Mouse (Mus musculus): ENCODE results near the gene Ppp2r5c.

Ppp2r5c gene

DNA sequence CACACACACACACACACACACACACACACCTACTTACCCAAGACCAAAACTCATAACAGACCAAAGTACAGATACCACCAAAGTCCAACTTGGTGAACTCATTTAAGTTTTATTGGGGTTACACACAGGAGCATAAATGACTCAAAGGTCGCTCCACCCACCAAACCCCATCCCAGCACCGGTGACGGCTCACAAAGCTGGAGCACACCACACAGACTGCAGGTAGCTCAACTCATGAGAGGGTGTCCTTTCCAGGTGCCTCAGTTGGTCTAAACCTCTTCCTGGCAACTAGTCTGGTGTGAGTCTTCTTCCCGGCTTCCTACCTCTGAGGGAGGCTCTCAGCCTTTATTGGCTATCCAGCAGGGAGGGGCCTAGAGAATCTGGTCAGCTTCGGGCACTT, 2.4 kb upstream of the Ppp2r5c start:
- DNase-seq, result no peak

DNA sequence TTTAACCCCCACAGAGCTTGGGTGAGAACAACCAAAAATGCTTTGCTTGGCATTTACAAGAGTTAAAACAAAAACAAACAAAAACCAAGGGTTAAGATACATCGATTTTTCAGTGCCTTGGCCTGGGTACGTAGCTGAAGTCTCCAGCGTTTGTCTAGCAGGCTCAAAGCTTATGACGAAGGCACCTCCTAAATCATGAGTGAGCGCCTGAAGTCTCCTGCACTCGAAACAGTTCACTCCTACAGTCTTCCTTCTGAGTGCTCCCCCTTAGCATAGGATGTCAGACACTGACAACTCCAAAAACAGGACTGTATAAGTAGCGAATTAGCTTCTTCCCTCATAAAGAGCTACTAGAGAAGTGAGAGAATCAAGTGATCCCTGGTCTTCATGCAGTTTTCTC, 1.1 kb upstream of the Ppp2r5c start:
- no peak for DNase-seq

DNA sequence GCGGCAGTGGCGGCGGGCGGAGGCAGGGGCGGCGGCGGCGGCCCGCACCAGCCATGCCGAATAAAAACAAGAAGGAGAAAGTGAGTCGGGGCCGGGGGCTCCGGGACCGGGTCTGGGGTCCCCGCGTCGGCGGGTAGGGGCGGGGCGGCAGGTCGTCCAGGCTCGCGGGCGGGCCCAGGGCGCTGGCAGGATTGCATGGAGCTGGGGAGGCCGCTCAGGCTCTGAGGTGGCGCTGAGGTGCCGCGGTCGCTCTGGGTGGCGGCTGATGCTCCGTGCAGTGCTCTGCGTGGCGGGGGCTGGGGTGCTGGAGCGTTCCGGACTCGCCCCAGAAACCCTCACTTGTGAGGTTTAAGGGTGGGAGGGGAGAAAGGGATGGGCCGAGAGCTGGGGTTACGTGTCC, 386 bp downstream of the Ppp2r5c start:
- DNase-seq, result peak; percentile 75

DNA sequence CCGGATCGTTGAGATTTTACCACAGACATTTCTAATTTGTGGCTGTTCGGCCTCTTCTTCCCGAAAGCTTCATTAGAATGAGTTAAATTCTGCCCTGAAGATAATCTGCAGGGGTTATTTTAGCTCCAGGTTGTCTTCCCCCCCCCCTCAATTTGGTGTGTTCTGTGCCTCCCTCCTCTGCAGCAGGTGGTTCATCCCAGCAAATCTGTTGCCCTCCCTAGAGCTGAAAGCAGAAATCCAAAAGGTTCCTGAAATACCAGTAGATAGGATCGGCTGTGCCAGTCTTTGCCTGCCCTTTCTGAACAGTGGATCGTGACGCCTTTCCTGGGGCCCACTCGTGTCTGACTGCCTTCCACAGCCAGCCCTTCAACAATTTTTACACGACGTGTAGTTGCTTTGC, 1.8 kb downstream of the Ppp2r5c start:
- no peak for DNase-seq

DNA sequence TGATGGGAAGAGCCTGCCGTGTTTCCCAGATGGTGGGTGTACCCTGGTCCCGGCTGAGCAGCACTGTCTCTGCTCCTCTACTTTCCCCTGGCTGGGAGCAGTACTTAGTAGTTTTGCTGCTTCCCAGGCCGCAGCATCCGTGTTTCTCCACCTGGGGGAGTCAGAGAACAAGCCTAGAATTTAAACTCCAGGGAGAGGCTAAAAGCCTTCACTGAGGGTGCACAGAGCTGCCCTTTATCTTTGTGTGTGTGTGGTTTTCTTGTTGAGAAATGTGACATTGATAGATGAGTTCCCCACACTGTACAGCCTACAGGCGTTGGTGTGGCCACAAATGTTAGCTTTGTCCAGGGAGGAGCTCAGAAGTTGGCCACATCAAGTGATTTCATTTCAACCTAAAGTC, 7.3 kb downstream of the Ppp2r5c start:
- peak; percentile 87 for DNase-seq

DNA sequence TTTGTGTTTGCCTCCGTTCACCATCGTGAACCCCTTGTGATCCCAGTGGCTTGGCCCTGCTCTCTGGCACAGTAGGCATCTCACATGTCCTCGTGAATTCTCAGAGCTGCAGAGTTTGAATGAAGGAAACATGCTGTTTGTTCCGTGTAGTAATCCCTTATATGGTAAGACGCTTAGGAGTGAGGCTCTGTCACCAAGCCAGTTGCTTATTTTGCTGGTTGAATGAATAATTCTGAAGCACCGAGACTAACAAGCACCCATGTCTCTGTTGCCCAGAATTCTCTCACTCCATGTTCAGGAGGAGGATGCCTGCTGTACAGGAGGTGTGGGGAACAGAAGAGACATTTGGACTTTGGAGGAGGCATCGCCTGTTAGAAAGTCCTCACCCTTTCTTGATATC, 9.1 kb downstream of the Ppp2r5c start:
- DNase-seq, result no peak

DNA sequence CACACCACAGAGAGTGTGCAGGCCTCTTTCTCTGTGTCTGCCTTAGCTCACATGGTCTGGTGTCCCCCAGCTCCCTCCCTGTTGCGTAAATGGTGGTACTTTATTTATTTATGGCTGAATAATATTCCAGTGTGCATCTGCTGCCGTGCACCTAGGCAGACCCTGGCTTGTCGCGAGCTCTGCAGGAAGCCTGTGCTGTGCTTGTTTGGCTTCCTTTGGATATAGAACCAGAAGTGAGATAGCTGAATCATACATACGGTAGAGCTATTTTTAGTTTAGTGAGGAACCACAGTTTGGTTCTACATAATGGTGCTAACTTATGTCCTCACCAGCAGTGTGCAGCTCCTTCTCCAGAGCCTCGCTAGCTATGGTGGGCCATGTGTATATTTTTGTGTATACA, 11.7 kb downstream of the Ppp2r5c start:
- DNase-seq, result no peak

DNA sequence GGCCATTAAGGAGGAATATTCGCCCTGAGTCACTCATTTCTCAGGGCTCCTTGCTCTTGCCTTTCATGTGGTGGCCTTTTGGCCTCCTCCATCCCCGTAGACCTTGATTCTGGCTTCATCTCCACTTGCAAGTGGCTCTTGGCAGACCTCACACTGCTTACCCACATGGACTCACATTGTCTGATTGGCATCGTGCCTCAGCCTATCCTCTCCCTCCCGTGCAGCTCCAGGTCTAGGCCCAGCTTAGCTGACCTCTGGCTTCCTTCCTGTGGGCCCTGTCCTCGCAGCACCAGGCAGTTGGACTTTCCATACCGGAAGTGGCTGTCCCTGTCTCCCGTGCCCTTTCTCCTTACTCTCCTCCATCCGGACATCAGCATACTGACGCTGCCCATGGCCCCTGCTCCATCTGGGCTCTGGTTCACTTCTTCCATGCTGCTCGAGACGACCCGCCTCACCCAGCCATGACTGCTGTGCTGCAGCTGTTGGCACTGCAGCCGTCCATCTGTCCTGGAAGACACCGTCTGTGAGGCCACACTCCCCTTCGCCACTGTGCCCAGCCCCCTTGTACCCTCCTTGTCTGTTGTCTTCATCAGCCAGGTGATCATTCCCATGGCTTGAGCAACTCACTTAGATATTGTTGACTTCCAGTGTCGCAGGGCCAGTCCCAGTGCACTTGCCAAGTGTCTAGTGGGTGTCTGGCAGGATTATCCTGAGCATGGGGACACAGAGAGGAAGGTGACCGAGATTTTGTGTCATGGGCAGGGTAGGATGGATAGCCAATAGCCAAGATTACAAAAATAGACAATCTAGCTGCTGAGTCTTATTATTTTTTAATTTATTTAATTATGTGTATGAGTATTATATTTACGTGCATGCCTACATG, 13.7 kb downstream of the Ppp2r5c start:
- DNase-seq, result no peak

DNA sequence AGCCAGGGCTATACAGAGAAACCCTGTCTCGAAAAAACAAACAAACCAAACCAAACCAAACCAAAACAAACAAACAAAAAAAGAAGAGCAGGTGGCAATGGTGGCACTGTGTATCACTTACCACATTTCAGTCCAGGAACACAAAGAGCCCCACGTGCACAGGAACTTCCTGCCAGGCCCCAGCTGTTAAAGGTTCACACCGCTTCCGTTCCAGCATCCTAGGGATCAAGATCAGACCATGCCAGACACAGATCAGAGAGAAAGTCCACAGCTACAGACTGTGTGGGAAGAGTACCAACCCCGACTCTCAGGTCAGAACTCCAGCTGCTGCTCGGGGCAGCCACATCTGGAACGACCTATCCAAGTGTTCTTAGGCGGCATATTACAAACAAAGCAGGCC, 16.8 kb downstream of the Ppp2r5c start:
- peak; percentile 64 for DNase-seq

DNA sequence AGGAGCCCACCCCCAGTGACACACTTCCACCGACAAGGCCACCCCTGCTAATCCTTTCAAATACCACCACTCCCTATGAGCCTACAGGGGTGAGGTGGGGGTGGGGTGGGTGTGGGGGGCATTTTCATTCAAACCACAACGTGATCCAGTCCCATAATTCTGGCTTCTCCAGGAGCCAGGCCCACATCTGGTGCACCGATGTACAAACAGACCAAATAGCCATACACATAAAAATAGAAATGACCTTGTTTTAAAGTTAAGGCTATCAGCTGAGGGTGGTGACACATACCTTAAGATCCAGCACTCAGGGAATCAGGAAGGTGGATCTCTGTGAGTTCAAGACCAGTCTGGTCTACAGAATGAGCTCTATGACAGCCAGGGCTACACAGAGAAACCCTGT, 24.5 kb downstream of the Ppp2r5c start:
- no peak for DNase-seq

DNA sequence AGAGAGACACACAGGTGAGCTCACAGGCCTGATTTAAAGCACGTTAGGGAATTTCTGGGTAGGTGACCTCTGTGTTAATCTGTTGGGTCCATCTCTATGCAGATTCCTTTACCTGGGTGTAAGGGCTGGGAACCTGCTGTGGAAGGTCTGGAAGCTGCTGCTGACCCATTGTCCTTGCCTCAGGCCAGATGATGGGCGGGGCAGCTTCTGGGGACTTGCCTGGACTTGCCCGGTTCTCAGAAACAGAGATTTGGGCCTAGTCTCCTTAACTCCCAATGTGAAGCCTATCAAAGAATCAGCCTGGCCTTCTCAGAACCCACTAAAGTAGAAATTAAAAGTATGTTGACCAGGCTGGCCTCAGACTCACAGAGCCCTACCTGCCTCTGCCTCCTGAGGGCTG, 25.3 kb downstream of the Ppp2r5c start:
- DNase-seq, result no peak

DNA sequence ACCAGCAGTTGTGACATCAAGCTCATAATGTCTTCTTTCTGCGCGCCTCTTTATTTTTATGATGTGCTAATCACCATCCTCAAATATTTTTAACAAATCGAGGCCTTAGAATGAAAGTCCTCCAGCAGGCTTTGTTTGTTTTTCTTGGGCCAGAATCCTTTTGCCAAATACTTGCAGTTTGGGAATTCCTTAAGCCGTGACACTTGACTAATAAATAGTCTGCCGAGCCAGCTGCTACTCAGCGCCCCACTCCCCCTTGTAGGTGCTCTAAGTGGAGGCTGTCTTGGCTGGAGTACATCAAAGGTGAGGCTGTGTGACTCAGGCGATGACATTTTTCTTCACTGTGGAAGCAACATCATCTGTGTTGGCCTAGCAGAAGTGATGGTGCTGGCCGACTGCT, 27.6 kb downstream of the Ppp2r5c start:
- DNase-seq, result no peak

DNA sequence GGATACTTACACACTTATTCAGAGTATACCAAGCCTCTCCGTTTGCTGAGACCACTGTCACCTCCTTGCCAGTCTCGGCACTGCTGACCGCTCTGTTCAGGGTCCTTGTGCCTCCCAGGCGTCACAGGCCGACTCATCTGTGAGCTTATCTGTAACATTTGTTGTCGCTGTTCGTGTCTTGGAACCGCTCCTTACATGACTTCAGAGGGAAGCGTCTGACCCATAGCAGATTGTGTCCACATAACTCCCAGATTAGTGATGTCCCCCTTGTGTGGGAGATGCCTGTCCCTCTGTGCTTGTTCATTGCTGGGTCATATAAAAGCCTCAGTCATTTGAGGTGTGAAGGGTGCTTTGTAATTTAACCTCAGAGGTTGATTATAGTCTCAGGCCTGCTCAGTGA, 29.6 kb downstream of the Ppp2r5c start:
- DNase-seq, result no peak

DNA sequence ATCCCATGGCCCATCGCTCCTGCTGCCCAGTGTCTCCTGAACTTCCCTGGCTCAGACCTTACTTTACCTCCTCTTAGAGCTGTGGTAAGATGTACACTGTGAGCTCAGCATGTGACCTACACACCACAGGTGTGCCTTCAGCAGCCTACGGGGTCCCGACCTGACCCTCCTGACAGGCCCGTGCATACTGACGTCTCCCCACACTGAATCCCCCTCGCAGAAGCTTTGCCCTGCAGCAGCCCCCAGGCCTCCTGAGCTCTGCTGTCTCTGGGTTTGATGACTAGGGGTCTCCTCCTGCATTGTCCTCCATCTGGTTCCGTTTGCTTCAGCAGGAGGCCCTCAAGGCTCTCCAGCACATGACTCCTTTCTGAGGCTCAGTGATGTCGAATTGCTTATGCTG, 31.0 kb downstream of the Ppp2r5c start:
- DNase-seq, result peak; percentile 61

DNA sequence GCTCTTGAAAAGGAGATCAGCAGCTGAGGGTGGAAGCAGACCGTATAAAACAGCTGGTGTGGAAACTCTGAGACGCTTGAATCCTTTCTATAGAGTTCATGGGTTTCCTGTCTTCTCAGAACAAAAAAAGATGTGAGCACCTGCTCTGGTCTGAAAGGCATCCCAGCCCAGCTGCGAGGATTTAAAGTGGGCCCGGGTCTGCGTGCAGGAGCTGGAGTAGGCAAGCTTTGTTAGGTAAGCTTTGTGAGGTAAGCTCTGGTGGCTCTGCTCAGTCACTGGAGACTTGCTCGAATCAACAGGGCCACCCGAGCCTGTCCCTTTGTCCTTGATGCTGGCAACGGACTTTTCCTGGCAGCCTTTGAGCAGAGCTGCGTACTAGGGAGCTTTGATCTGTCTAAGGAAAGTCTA, 31.7 kb downstream of the Ppp2r5c start:
- DNase-seq, result peak; percentile 83

DNA sequence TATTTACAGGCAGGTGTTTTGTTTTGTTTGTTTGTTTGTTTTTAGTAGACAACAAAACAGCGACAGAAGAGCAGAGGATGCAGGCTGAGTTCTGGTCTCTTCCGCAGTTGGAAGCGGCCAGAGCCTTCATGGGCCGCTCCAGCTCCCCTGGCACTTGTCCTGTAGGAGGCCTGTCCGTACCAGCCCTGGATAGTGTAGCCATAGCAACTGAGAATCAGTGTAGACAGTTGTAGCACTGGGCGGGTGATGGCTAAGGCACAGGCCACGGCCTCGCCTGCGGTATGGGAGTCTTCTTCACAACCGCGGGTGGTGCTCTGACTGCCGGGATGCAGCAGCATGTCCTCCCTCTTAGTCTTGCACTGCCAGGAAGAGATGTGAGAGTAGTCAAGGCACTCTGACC, 32.3 kb downstream of the Ppp2r5c start:
- peak; percentile 38 for DNase-seq

DNA sequence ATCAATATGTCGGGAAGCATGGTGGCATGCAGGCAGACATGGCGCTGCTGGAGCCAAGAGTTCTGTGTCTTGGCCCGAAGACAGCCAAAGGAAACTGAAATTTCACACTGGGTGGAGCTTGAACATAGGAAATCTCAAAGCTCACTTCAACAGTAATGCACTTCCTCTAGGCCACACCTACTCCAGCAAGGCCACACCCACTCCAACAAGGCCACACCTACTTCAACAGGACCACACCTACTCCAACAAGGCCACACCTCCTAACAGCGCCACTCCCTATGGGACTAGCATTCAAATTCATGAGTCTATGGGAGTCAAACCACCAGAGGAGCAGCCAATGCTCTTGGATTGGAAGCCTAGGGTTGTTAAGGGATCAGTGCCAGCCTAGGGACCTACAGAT, 33.8 kb downstream of the Ppp2r5c start:
- DNase-seq, result no peak

DNA sequence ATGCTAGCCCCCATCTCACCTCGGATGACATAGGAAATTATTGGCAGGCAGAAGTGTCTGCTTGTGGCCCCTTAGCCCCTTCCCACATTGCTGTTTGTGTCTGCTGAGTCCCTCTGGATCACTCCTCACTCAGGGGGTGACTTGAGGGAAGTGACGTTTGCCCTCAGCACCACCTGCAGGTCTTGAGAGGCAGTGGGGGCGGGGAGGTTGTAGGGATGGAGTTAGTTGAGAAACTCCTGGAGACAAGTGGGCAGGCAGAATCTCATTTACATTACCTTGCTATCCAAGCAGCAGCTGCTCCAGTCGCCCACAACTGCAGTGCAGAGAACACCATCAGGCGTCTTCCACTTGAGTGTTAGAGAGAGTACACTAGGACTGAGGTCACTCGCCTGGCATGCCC, 36.8 kb downstream of the Ppp2r5c start:
- peak; percentile 86 for DNase-seq

DNA sequence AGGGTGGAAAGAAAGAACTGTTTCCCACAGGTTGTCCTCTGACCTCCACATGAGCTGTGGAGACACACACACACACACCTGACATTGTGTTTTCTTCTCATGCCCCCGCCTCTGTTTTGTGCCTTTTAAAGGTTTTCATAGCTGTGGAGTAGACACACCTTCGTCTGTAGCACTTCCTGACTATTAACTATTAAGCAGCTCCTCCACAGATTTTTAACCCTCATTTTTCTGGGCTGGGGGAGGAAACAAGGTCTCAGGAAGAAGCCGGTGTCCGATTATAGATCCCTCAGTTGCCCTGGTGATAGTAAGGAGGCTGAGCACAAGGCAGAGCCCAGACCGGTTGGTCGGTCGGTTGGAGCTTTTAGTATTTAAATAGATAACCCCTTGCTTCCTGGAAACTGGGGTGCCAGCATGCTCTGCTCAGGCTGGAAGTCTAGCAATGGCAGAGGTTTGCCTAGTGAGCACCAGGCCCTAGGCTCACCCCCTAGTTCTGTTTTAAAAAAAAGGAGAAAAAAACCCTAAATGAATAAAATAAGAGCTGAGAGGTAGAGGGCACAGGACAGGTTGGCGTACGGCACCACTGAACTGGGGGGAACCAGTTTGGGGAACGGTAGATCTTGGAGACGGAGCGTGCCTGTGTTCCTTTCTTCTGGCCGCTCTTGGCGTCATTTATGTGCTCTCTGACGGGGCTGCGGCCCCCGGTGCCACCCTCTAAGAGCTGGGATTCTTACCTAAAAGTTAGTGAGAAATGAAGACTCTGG, 38.1 kb downstream of the Ppp2r5c start:
- DNase-seq, result no peak

DNA sequence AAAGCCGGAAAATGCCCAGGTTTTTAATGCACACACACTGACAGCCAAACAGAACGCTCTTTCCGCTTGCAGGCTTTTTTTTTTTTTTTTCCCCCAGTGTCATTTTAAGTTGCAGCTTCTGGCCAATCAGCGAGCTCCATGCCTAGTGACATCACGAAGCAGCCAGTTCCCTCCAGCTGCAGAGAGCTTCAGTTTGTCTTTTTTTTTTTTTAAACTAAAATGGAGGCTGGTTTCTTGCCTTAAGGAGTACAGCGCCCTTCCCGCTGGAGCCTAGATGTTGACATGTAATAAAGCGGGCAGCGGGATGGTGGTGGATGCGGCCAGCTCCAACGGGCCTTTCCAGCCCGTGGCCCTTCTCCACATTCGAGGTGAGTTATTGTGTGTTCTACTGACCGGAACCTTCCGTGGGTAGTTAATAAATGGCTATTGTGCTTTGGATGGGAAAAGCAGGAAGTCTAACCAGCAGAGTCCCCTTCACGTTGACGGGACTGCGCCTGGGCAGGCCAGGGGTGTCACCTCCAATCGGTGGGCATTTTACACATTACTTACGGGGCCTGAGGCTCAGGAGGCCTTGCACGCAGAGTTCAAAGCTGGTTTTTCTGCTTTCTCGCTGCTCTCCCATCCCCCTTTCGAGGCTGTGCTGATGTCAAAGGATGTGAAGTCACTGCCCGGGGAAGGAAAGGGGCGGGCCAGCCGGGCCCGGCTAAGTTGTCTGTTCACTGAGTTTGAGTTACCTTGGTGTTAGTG, 38.8 kb downstream of the Ppp2r5c start:
- peak; percentile 91 for DNase-seq

DNA sequence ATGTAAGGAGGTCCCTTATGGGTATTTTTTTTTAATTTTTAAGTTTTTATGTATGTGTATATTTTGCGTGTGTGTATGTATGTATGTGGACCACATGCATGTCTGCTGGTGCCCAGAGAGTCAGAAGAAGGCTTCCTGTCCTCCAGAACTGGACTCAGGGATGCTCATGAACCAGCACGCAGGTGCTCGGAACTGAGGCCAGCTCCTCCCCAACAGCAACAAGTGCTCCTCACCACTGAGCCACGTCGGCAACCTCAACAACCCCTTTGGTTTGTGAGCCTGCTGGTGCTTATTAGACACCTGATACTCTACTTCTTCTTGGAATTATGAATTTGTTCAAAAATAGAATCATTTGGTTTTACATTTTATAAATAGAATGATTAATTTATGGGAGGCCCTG, 39.9 kb downstream of the Ppp2r5c start:
- DNase-seq, result no peak

DNA sequence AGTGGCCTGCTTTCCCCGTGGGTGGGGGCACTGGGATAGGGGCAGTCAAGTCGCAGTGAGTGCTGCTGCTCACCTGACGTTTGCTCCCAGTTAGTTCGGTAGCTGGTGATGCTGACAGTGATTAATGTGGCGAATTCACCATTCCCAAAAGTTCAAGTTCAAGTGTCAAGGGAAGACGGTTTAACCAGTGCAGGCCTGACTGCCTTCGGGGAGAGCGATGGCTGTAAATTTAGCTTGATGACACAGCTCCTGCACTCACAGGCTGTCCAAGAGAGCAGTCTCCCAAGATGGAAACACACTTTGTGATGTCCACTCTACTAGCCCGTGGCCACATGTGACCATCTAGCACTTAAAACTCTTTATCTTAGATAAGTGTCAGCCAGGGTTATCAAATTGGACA, 41.1 kb downstream of the Ppp2r5c start:
- DNase-seq, result no peak

DNA sequence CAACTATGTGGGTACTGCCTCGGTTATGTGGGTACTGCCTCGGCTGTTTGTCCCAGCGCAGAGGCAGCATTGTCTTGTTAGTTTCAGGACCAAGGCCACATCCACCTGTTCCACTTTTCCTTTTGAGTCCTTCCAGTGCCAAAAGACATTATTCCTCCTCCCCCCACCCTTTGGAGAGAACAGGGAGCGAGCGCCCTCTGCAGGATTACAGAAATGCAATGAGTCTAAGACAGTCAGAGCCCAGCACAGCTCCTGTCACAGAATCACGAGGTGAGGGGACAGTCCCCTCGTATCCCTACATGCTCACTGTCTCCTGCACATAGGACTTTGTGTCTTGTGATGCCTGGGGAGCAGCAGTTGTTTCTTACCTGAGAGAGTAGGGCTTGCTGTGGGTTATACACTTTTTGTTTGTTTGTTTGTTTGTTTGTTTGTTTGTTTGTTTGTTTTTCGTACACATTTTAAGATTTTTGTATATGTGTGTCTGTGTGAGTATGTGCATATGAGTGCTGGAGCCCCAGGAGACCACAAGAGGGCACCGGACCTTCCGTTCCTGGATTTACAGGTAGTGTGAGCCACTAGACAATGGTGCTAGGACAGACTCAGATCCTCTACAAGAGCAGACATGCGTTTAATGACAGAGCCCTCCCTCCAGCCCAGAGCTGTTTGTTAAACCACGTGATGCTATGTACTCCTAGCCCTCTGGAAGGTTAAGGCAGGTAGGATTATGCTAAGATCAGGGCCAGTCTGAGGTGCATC, 43.2 kb downstream of the Ppp2r5c start:
- no peak for DNase-seq
